Mouse (Mus musculus): ENCODE data around the gene Nans. TPM values are rescaled to one million over a fixed set of nuclear protein-coding genes. Genes with fewer than 3 reads are reported as not detected.
A peak's percentile ranks its signal among the peaks of the same experiment; 100 is the strongest.

Gene Nans
- 59.7 and 60.3 TPM in 2 replicates for polyA plus RNA-seq (2014; fragmentation: Nextera tagmentation; extraction: Ambion mirVana)

DNA sequence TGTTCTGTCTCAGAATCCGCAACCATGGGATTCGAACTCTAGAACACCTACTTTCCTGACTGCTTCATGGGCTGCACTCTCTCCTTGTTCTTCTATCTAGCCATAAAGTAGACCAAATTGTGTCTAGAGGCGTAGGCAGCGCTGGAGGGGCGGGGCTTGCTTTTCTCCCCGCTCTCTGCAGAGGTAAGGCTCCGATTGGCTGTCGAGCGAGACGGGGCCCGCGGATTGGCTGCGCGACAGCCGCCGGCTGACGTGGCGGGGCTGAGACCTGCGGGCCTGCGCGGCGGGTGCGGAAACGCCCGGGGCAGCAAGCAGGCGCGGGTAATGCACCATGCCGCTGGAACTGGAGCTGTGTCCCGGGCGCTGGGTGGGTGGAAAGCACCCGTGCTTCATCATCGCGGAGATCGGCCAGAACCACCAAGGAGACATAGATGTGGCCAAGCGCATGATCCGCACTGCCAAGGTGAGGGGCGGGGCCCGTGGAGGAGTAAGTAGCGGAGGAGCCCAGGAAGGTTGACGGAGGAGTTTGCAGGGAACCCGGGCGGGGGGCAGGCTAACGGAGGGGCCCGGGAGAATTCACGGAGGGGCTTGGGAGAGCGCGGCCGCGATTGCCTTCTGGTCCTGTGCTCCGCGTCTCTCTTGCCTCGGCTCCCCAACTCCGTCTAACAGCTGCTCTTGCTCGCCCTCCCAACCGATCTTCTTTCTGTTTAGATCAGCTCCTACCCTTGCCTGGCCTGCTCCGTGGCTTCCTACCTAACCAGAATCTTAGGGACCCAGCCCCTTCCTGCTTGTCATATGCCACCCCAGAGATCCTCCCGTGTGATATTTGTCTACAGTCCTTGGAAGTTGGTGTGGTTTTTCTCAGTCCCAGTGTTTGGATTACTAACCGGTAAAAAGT is at the start of gene Nans:
Gene Nans (plus strand): TSS at position 221 of the 898 bp plus-strand sequence.
- Histone ChIP-seq H3K9me3 (ENCODE audit: control insufficient read depth, low read length) (no peaks in the 10 kb centered on the region), H3K9ac (peak within 1 kb of the TSS; percentile 79), H3K36me3 (replicated peaks; ENCODE audit: control insufficient read depth, insufficient read depth) (peaks cover 19% of the 10 kb centered on the region), H3K27me3 (ENCODE audit: control insufficient read depth, insufficient read depth, low read length) (no peaks in the 10 kb centered on the region), H3K27ac (peak within 1 kb of the TSS; percentile 72), H3K4me1 (replicated peaks; ENCODE audit: control insufficient read depth, insufficient read depth, low read length) (0 out of 2 replicates have a peak, but pooled peaks cover 4% of the 10 kb centered on the region), H3K4me2 (replicated peaks) (peak within 1 kb of the TSS; percentile 62), H3K4me3 (replicated peaks; ENCODE audit: low read length) (peak within 1 kb of the TSS; percentile 69)
- peak; percentile 99 for ATAC-seq (ENCODE audit: low FRiP score)
- DNase-seq (ENCODE audit: low spot score) = peak; percentile 93
- under 1% methylated on average over 57 of the region's 58 CpGs for WGBS

DNA sequence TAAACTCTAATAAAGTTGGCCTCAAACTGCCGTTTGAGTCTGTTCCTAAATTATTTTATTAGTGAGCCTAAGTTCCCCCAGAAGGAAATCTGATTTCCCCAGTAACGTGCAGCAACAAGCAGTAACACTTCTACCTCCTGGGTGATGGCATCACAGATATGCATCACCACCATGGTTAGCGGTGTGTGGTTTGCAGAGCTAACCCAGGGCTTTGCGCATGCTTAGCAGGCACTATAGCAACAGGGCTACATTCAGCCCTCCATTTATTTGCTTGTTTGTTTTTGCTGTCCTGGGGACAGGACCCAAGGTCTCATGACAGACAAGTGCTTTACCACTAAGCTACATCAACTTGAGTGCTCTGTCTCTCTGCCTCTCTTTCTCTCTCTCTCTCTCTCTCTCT is 46.5 kb upstream of the Nans start:
- Histone ChIP-seq H3K27me3 (ENCODE audit: control insufficient read depth, insufficient read depth, low read length) (no peaks in the 10 kb centered on the region), H3K4me1 (replicated peaks; ENCODE audit: control insufficient read depth, insufficient read depth, low read length) (no peaks in the 10 kb centered on the region), H3K4me3 (replicated peaks; ENCODE audit: low read length) (no peak overlapping the region), H3K9me3 (ENCODE audit: control insufficient read depth, low read length) (no peaks in the 10 kb centered on the region), H3K27ac (no peak overlapping the region), H3K9ac (no peak overlapping the region), H3K4me2 (replicated peaks) (no peak overlapping the region), H3K36me3 (replicated peaks; ENCODE audit: control insufficient read depth, insufficient read depth) (no peaks in the 10 kb centered on the region)
- WGBS = 67% methylated on average over 4 of the region's 4 CpGs
- DNase-seq (ENCODE audit: low spot score) = no peak
- ATAC-seq (ENCODE audit: low FRiP score) = no peak

DNA sequence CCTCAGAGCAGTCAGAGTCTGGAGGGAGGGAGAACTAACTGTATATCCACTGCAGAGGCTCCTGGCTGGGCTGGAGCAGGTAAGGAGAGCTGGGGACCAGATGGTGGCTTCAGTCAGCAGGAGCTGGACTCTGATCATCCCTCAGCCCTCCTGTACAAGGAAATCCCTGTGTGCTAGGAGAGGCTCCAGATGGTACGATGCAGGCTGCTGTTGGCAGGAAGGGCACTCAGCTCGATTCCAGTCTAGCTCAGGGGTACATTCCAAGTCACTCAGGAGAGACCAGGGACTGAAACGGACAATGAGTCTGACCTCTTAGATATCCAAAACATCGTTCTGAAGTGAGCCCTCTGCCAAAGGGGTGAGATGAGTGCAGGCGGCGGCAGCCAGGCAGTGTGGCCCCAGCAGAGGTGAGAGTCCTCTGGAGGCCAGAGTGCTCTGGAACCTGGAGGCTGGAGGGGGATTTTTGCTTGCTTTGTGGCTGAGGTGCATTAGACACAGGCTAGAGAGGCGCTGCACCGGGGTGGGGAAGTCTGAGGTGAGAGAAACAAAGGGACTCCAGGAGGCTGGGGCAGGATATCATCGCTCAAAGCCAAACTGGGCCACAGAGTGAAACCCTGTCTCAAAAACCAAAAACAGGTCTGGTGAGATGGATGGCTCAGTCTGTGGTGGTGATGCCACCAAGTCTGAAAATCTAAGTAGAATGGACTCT is 43.7 kb upstream of the Nans start:
- no peak for DNase-seq (ENCODE audit: low spot score)
- no peak overlapping the region for H3K4me3 ChIP-seq (replicated peaks; ENCODE audit: low read length)
- H3K4me1 ChIP-seq (replicated peaks; ENCODE audit: control insufficient read depth, insufficient read depth, low read length) = 0 out of 2 replicates have a peak, but pooled peaks cover 6% of the 10 kb centered on the region
- no peaks in the 10 kb centered on the region for H3K9me3 ChIP-seq (ENCODE audit: control insufficient read depth, low read length)
- 51% methylated on average over 9 of the region's 9 CpGs for WGBS
- ATAC-seq (ENCODE audit: low FRiP score) = no peak
- H3K27ac ChIP-seq = 0 out of 2 replicates have a peak overlapping the region, but pooled peaks have one; percentile 5
- H3K27me3 ChIP-seq (ENCODE audit: control insufficient read depth, insufficient read depth, low read length) = no peaks in the 10 kb centered on the region
- H3K4me2 ChIP-seq (replicated peaks) = no peak overlapping the region
- no peak overlapping the region for H3K9ac ChIP-seq
- H3K36me3 ChIP-seq (replicated peaks; ENCODE audit: control insufficient read depth, insufficient read depth) = no peaks in the 10 kb centered on the region

DNA sequence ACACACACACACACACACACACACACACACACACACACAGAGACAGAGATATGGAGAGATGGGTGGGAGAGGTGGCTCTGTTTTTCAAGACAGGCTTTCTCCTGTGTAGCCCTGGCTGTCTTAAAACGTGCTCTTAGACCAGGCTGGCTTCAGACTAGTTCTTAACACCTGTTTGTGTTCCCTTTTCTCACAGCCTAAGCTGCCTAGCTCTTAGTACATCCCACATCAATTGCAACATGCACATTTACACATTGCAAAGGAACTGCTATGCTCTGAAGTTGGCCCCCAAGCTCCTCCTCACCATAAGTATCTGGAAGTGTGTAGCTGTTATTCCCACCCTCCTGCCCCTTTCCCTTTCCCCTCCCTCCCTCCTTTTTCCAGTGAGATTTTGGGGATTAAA is 41.6 kb upstream of the Nans start:
- Histone ChIP-seq H3K4me2 (replicated peaks) (no peak overlapping the region), H3K27ac (no peak overlapping the region), H3K4me1 (replicated peaks; ENCODE audit: control insufficient read depth, insufficient read depth, low read length) (peaks cover 9% of the 10 kb centered on the region; the same call in 1 of the 2 replicates), H3K9me3 (ENCODE audit: control insufficient read depth, low read length) (no peaks in the 10 kb centered on the region), H3K27me3 (ENCODE audit: control insufficient read depth, insufficient read depth, low read length) (no peaks in the 10 kb centered on the region), H3K4me3 (replicated peaks; ENCODE audit: low read length) (no peak overlapping the region), H3K36me3 (replicated peaks; ENCODE audit: control insufficient read depth, insufficient read depth) (no peaks in the 10 kb centered on the region), H3K9ac (no peak overlapping the region)
- ATAC-seq (ENCODE audit: low FRiP score) = no peak
- WGBS = 79% methylated on average over 1 of the region's 1 CpGs
- DNase-seq (ENCODE audit: low spot score) = no peak

DNA sequence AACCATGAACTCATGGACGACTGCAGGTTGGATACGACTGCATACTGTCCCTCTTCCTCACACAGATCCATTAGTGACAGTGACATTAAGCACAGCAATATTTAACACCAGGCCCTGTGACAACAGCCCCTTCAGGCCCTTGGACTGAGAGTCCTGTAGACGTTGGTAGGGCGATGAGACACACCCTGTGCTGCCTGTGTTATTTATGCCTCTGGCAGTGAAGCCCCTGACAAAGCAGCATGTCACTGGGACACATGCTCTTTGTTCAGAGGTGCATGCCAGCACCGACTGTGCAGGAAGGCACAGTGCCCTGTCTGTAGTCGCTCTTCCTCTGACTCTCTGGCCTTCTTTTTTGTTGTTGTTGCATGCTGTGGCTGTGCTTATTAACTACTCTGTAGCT is 40.2 kb upstream of the Nans start:
- 37% methylated on average over 6 of the region's 6 CpGs for WGBS
- no peak overlapping the region for H3K4me2 ChIP-seq (replicated peaks)
- no peak for DNase-seq (ENCODE audit: low spot score)

DNA sequence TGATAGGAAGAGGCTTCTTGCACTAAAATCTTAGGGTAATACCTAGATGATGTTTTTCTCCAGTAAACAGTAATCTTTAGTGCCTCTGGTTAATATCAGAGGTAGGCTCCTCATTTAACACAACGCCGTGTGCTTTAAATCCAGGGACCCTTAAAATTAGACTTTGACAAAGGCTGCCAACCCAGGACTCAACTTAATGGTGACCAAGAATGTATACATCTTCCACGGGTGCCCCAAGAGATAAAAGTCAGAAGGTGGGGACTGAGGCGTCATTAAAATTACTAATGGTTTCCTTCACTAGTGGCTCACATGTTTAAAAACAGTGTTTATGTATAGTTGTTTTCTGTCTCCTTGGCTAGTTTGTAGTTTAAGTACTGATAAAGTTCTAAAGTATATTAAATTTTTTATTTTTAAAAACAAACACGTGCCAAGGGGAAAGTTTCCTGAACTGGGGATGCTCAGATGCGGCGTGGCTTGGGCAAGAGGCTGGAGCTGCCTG is 39.0 kb upstream of the Nans start:
- Histone ChIP-seq H3K36me3 (replicated peaks; ENCODE audit: control insufficient read depth, insufficient read depth) (no peaks in the 10 kb centered on the region), H3K27me3 (ENCODE audit: control insufficient read depth, insufficient read depth, low read length) (no peaks in the 10 kb centered on the region), H3K4me1 (replicated peaks; ENCODE audit: control insufficient read depth, insufficient read depth, low read length) (peaks cover 24% of the 10 kb centered on the region), H3K4me3 (replicated peaks; ENCODE audit: low read length) (peak overlapping the region; percentile 95), H3K9me3 (ENCODE audit: control insufficient read depth, low read length) (no peaks in the 10 kb centered on the region), H3K4me2 (replicated peaks) (peak overlapping the region; percentile 82), H3K27ac (peak overlapping the region; percentile 98), H3K9ac (peak overlapping the region; percentile 97)
- ATAC-seq (ENCODE audit: low FRiP score) (no peak), DNase-seq (ENCODE audit: low spot score) (no peak)
- 31% methylated on average over 7 of the region's 7 CpGs for WGBS

More for the DNA sequence above, 40.2 kb upstream of the Nans start:
- no peaks in the 10 kb centered on the region for H3K27me3 ChIP-seq (ENCODE audit: control insufficient read depth, insufficient read depth, low read length)
- no peaks in the 10 kb centered on the region for H3K9me3 ChIP-seq (ENCODE audit: control insufficient read depth, low read length)
- no peak overlapping the region for H3K27ac ChIP-seq
- no peak overlapping the region for H3K9ac ChIP-seq
- H3K4me3 ChIP-seq (replicated peaks; ENCODE audit: low read length) = no peak overlapping the region
- ATAC-seq (ENCODE audit: low FRiP score) = no peak
- H3K4me1 ChIP-seq (replicated peaks; ENCODE audit: control insufficient read depth, insufficient read depth, low read length) = peaks cover 20% of the 10 kb centered on the region; the same call in 1 of the 2 replicates
- H3K36me3 ChIP-seq (replicated peaks; ENCODE audit: control insufficient read depth, insufficient read depth) = no peaks in the 10 kb centered on the region

DNA sequence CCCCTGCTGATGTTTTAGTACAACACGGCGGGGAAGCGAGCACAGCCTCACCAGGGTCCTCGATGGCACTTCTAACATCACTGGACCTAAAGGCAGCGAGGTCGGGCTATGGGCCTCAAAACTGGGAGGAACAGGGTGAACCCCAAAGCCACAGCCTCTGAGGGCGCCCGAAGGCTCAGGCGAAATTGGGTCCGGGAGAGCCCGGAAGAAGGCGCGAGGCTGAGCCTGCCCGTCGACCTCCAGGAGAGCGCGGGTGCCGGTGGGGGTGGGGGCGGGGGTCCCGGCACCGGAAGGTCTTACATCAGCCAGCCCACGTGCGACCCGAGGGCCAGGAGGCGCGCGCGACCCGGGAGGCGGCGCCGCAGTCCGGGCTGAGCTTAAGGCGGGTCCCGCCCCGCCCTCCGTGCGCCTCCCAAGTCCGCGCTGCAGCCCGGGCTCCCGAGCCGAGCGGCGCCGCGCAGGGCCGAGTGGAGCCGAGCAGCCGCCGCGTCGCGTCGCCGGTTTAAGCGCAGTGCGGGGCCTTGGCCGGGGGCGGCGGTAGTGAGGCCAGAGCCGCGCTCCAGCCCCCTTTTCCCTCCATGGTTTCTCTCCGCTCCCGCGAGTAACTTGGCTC is 38.4 kb upstream of the Nans start, which contains the start of gene Anp32b:
Gene Anp32b (plus strand): TSS at position 384 of the 613 bp plus-strand sequence.
- H3K27ac ChIP-seq = peak within 1 kb of the TSS; percentile 98
- peaks cover 24% of the 10 kb centered on the region for H3K4me1 ChIP-seq (replicated peaks; ENCODE audit: control insufficient read depth, insufficient read depth, low read length)
- H3K4me2 ChIP-seq (replicated peaks) = peak within 1 kb of the TSS; percentile 82
- peak within 1 kb of the TSS; percentile 95 for H3K4me3 ChIP-seq (replicated peaks; ENCODE audit: low read length)
- ATAC-seq (ENCODE audit: low FRiP score) (peak; percentile 95), DNase-seq (ENCODE audit: low spot score) (peak; percentile 90)
- peak within 1 kb of the TSS; percentile 97 for H3K9ac ChIP-seq
- under 1% methylated on average over 58 of the region's 66 CpGs for WGBS
- H3K36me3 ChIP-seq (replicated peaks; ENCODE audit: control insufficient read depth, insufficient read depth) = no peaks in the 10 kb centered on the region
- H3K9me3 ChIP-seq (ENCODE audit: control insufficient read depth, low read length) = no peaks in the 10 kb centered on the region
- H3K27me3 ChIP-seq (ENCODE audit: control insufficient read depth, insufficient read depth, low read length) = no peaks in the 10 kb centered on the region

DNA sequence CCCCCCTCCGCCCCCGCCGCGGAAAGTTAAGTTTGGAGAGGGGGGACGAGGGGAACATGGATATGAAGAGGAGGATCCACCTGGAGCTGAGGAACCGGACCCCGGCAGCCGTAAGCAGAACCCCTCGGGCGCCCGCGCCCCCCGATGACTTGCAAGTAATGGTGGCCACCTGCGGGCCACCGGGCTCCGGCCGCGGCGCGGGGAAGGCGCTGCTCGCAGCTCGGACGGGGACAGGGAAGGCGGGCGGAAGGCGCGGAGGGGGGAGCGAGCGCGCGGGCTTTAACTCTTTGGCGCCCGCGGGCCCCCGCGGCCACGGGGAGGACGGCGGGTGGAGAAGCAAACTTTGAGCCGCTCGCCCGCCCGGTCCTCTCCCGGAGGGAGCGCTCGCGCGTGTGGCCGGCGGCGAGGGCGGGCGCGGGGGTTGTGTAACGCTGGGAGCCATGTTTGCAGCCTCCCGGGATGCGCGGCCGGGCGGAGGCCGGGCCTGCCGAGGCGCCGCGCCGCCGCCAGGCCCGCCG is 37.7 kb upstream of the Nans start:
- DNase-seq (ENCODE audit: low spot score) = peak; percentile 55
- no peaks in the 10 kb centered on the region for H3K27me3 ChIP-seq (ENCODE audit: control insufficient read depth, insufficient read depth, low read length)
- H3K36me3 ChIP-seq (replicated peaks; ENCODE audit: control insufficient read depth, insufficient read depth) = no peaks in the 10 kb centered on the region
- no peaks in the 10 kb centered on the region for H3K9me3 ChIP-seq (ENCODE audit: control insufficient read depth, low read length)
- H3K9ac ChIP-seq = peak overlapping the region; percentile 97
- peaks cover 24% of the 10 kb centered on the region for H3K4me1 ChIP-seq (replicated peaks; ENCODE audit: control insufficient read depth, insufficient read depth, low read length)
- peak; percentile 49 for ATAC-seq (ENCODE audit: low FRiP score)
- peak overlapping the region; percentile 98 for H3K27ac ChIP-seq
- peak overlapping the region; percentile 82 for H3K4me2 ChIP-seq (replicated peaks)
- WGBS = under 1% methylated on average over 60 of the region's 70 CpGs
- peak overlapping the region; percentile 95 for H3K4me3 ChIP-seq (replicated peaks; ENCODE audit: low read length)
